Mouse (Mus musculus) MEL-GATA-1-ER (cell line): ENCODE results near the gene Wsb2.
"Not testable (repeated sequence)": the region's sequence is repeated elsewhere in the genome, so short reads cannot be mapped to it uniquely, and the experiment has no call there.

ENCODE experiments used
- DNase-seq: peaks from one replicate; pipeline ENCODE4 v3.0.0-alpha.2; 2012; ENCODE audit warnings: low read depth; ENCODE audit errors: extremely low read depth

The Wsb2 gene

GRCm38 (mm10) chr5:117383198-117383597 is 26.1 kb downstream of the Wsb2 start:
- DNase-seq = no peak

- peak; percentile 47 for DNase-seq
Observed at GRCm38 (mm10) chr5:117388296-117388751, 31.2 kb downstream of the Wsb2 start.

GRCm38 (mm10) chr5:117388877-117389276 is 31.8 kb downstream of the Wsb2 start, which contains the start of gene Rfc5:
Rfc5 (minus strand) TSS chr5:117389047.
- DNase-seq = peak; percentile 81

- peak; percentile 19 for DNase-seq
Observed at GRCm38 (mm10) chr5:117390895-117391294, 33.8 kb downstream of the Wsb2 start.

GRCm38 (mm10) chr5:117395834-117396233 is 38.7 kb downstream of the Wsb2 start:
- DNase-seq = no peak

GRCm38 (mm10) chr5:117396596-117397014 is 39.5 kb downstream of the Wsb2 start:
- no peak for DNase-seq

GRCm38 (mm10) chr5:117397371-117397770 is 40.3 kb downstream of the Wsb2 start:
- no peak for DNase-seq

GRCm38 (mm10) chr5:117398007-117398550 is 41.0 kb downstream of the Wsb2 start:
- no peak for DNase-seq

- no peak for DNase-seq
Observed at GRCm38 (mm10) chr5:117399281-117399680, 42.2 kb downstream of the Wsb2 start.

- no peak for DNase-seq
Observed at GRCm38 (mm10) chr5:117403609-117404008, 46.5 kb downstream of the Wsb2 start.

GRCm38 (mm10) chr5:117404671-117405070 is 47.6 kb downstream of the Wsb2 start:
- not testable (repeated sequence) for DNase-seq

- DNase-seq = peak; percentile 21
Observed at GRCm38 (mm10) chr5:117408216-117408615, 51.1 kb downstream of the Wsb2 start.

- DNase-seq = no peak
Observed at GRCm38 (mm10) chr5:117409369-117409768, 52.3 kb downstream of the Wsb2 start.

GRCm38 (mm10) chr5:117413507-117414501 is 56.7 kb downstream of the Wsb2 start, which contains the start of gene Ksr2:
Ksr2 (plus strand) TSS chr5:117414000.
- no peak for DNase-seq

GRCm38 (mm10) chr5:117414611-117415010 is 57.5 kb downstream of the Wsb2 start:
- no peak for DNase-seq

- DNase-seq = no peak
Observed at GRCm38 (mm10) chr5:117415011-117415912, 58.2 kb downstream of the Wsb2 start.

GRCm38 (mm10) chr5:117417442-117417841 is 60.3 kb downstream of the Wsb2 start:
- DNase-seq = no peak
